In the genomic region with DNA sequence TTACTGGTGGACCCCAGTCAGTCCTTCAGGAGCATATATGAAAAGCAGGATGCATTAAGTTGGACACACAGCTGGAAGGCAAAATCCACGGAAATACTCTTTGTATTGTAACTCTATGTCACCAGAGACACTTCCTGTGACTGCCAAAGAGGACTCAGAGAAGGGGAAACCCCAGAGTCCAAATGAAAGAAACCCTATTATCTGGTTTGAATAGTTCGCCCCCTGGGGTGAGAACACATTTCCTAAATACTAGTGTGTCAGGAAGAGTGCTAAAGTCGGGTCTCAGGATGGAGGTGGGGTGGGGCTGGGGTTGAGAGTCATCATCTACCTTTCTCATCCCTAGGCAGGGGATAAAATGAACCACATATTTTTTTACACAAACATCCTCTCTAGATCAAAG, we compare ENCODE assay signal across 23 mouse cellular contexts. TPM values are rescaled to one million over a fixed set of nuclear protein-coding genes. Genes with fewer than 3 reads are reported as not detected.
DNase-seq lines count a peak whose midpoint lies in the region; ATAC-seq and TF ChIP-seq lines count a peak whose summit lies in the region.
"Had no signal": no experiment of that assay in that cellular context is flagged by ENCODE, and none has a peak within 500 bp of the region (broad histone marks: within the 10 kb centered on the region; RNA-seq: fewer than 3 reads in every experiment).

No protein-coding gene starts in this region.

- no peak for ATAC-seq in CD4-positive, CD25-positive, alpha-beta regulatory T cell, adult 4 months
- no peak for ATAC-seq in liver, embryonic 11.5 days (replicated peaks; ENCODE audit: low FRiP score)
- ATAC-seq: forebrain, embryonic 14.5 days; inflammation-experienced regulatory T-cells, adult 6 months had no signal

- no peak overlapping the region for H3K4me3 ChIP-seq in liver, adult 2 months (ENCODE audit: insufficient read depth, low read depth, low read length)
- no peak overlapping the region for H3K4me3 ChIP-seq in liver, embryonic 11.5 days (ENCODE audit: low read depth, low read length)
- H3K4me3 ChIP-seq: embryonic facial prominence, embryonic 10.5 days; heart, embryonic 10.5 days had no signal

- H3K9ac ChIP-seq in liver, adult 2 months (ENCODE audit: low read depth, low read length): no peak overlapping the region
- H3K9ac ChIP-seq in liver, embryonic 11.5 days (ENCODE audit: low read depth, low read length): no peak overlapping the region
- H3K9ac ChIP-seq: hindbrain, embryonic 14.5 days had no signal

- no peaks in the 10 kb centered on the region for H3K9me3 ChIP-seq in liver, embryonic 11.5 days (ENCODE audit: control insufficient read depth, low read length)
- H3K9me3 ChIP-seq: embryonic facial prominence, embryonic 10.5 days; G1E; heart, embryonic 10.5 days had no signal

- DNase-seq in CD4-positive, CD25-positive, alpha-beta regulatory T cell, adult 2 months (ENCODE audit: low read depth, low spot score): peak; percentile 5
- DNase-seq in liver, adult 2 months (ENCODE audit: extremely low read depth, low read depth, low spot score): no peak
- DNase-seq in liver, embryonic 11.5 days (ENCODE audit: low spot score): no peak
- DNase-seq in Muller cell, postnatal 12 days (ENCODE audit: inconsistent ontology term): peak; percentile 72
- DNase-seq in splenic B cell, adult 2 months (ENCODE audit: low read depth, low spot score): peak; percentile 29
- no peak for DNase-seq in kidney, adult 8-10 months
- no peak for DNase-seq in layer of hippocampus, postnatal 10 days (ENCODE audit: low spot score in 2 of 2)
- DNase-seq: adrenal gland, adult 8-10 months; adrenal gland, postnatal 36 days; B cell, adult 2 months; cerebellum, adult 2 months; cerebellum, postnatal 10 days; gastrocnemius, postnatal 36 days; heart, adult 18-20 months; heart, postnatal 10 days had no signal

- peaks cover 11% of the 10 kb centered on the region for H3K36me3 ChIP-seq in liver, adult 2 months (ENCODE audit: control insufficient read depth, insufficient read depth, low read length)
- no peaks in the 10 kb centered on the region; the same call in 1 of the 2 replicates for H3K36me3 ChIP-seq in liver, embryonic 11.5 days (ENCODE audit: control insufficient read depth, insufficient read depth, low read length)
- peaks cover 6% of the 10 kb centered on the region for H3K36me3 ChIP-seq in splenic B cell, adult 2 months (ENCODE audit: control insufficient read depth, insufficient read depth, low read length, poor library complexity, severe bottlenecking)
- H3K36me3 ChIP-seq: embryonic facial prominence, embryonic 10.5 days; G1E had no signal

- H3K4me2 ChIP-seq in liver, embryonic 11.5 days: no peak overlapping the region
- H3K4me2 ChIP-seq: hindbrain, embryonic 14.5 days had no signal

- no peak for TF ChIP-seq CTCF in liver, adult 2 months (IDR thresholded peaks at IDR 0.05; ENCODE audit: low read depth, low read length)

- H3K4me1 ChIP-seq in liver, adult 2 months (ENCODE audit: control insufficient read depth, insufficient read depth, low read length): peaks cover 34% of the 10 kb centered on the region
- no peaks in the 10 kb centered on the region for H3K4me1 ChIP-seq in liver, embryonic 11.5 days (replicated peaks; ENCODE audit: control insufficient read depth, insufficient read depth, low read length)

- H3K79me2 ChIP-seq in liver, adult 2 months (ENCODE audit: control insufficient read depth, insufficient read depth, low read length): no peaks in the 10 kb centered on the region

- H3K27ac ChIP-seq in liver, adult 2 months (replicated peaks; ENCODE audit: insufficient read depth, low read depth, low read length): peak overlapping the region; percentile 37
- H3K27ac ChIP-seq in liver, embryonic 11.5 days (ENCODE audit: low read depth, low read length): no peak overlapping the region
- H3K27ac ChIP-seq: embryonic facial prominence, embryonic 10.5 days; heart, embryonic 10.5 days; hindbrain, embryonic 14.5 days had no signal

- TF ChIP-seq POLR2A in liver, adult 2 months (IDR thresholded peaks at IDR 0.05; ENCODE audit: extremely low read depth, insufficient read depth, low read length): no peak

- 27% methylated on average over 3 of the region's 3 CpGs for WGBS in liver, adult 2 months
- 35% methylated on average over 3 of the region's 3 CpGs for WGBS in liver, embryonic 11.5 days

- H3K27me3 ChIP-seq in liver, adult 2 months (ENCODE audit: control insufficient read depth, insufficient read depth, low read length): no peaks in the 10 kb centered on the region
- H3K27me3 ChIP-seq in liver, embryonic 11.5 days (replicated peaks; ENCODE audit: control insufficient read depth, insufficient read depth, low read length): no peaks in the 10 kb centered on the region
- no peaks in the 10 kb centered on the region for H3K27me3 ChIP-seq in splenic B cell, adult 2 months (ENCODE audit: control insufficient read depth, insufficient read depth, low read length, poor library complexity, severe bottlenecking)

RNA-seq across cellular contexts. Expression of a gene that starts 25.8 kb away (rescaled TPM):
- under 1 TPM in 1 of 2 experiments, not detected in 1; 0.33 TPM for polyA plus RNA-seq in CD4-positive, CD25-positive, alpha-beta regulatory T cell, adult 4 months (2017; shearing (Covaris generic))
- total RNA-seq in liver, adult 2 months (2014; rRNA removed): 107 and 108 TPM in 2 replicates
- polyA plus RNA-seq in liver, adult 2 months (2012; rRNA removed): 93.8 and 94.1 TPM in 2 replicates
- 11.7 and 13.1 TPM in 2 replicates for polyA plus RNA-seq in liver, embryonic 11.5 days (2014; fragmentation: Nextera tagmentation; extraction: Ambion mirVana)
- 10 to 100 TPM; 14.1 to 14.7 TPM for total RNA-seq in layer of hippocampus, postnatal 10 days (2021)
- total RNA-seq: hematopoietic stem cell, adult 5-6 weeks had no signal
- polyA plus RNA-seq: G1E had no signal

Comparison
In these comparisons a context has a peak if more than half of its experiments do, and no peak if none do; other contexts are left out.
1. DNase-seq: peak in CD4-positive, CD25-positive, alpha-beta regulatory T cell, adult 2 months (single experiment), Muller cell, postnatal 12 days (single experiment) and splenic B cell, adult 2 months (single experiment); none in liver, adult 2 months (single experiment), liver, embryonic 11.5 days (single experiment), kidney, adult 8-10 months (0 of 2) and layer of hippocampus, postnatal 10 days (0 of 2).